Mouse (Mus musculus): ENCODE measurements around the gene Olfr767.
A peak's percentile ranks its signal among the peaks of the same experiment; 100 is the strongest.
"Not testable (repeated sequence)": the region's sequence is repeated elsewhere in the genome, so short reads cannot be mapped to it uniquely, and the experiment has no call there.

The Olfr767 gene

DNA sequence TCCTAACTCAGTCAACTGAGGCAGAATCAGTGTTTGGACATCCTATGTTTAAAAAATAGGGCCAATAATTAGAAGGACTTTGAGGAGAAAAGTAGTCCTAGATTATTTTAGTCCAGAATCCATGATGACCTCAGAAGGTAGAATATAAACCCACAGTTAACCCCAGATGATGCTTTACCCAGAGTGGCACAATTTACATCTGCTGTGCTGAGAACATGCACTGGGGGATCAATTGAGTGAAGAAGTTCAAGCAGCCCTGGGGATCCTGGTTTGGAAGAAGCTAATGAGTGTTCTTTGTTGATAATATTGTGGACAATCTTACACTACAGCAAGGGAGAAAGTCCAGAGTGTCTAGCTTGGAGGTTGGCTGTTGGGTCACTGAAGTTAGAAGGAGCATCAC, at the start of gene Olfr767:
TSS of gene Olfr767 (minus strand) at position 101 of the 400 bp plus-strand sequence.
- DNase-seq (ENCODE audit: low read depth, low spot score), result not testable (repeated sequence)

GRCm38 (mm10) chr10:129117761-129118160, 35.1 kb upstream of the Olfr767 start, which contains the start of gene Olfr769:
Gene Olfr769, minus strand, starts transcription at chr10:129117861.
- no peak for DNase-seq (ENCODE audit: low read depth, low spot score)

DNA sequence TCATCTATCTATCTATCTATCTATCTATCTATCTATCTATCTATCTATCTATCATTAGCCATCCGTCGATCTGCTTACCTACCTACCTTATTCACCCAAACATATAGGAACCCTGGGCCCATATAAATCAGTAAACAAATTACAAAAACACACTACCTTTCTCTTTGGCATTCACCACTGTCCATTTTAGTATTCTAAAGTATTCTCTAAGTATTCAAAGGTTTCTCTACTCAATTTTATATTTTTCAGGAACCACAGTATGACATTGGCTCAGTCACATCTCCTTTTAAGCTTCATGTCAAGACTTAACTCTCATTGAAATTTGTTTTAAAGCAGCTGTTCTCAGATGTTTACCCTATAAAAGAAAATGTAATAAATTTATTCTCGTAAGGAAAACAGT, 32.4 kb upstream of the Olfr767 start:
- DNase-seq (ENCODE audit: low read depth, low spot score), result no peak

DNA sequence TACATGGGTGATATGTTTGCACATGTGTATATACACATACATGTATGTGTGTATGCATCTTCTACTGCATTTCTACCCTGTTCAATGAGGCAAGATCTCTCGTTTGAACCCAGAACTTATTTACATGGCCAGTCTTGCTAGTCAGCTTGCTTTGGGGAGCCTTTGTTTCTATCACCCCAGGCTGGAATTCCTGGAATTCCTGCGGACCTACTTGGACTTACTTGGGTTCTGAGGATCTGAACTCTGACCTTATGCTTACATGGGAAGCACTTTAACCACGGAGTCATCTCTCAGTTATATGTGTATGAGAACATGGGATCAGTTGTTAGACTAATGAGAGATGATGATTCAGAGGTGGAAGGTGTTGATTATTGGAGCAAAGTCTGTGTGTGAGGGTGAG, 18.5 kb upstream of the Olfr767 start:
- DNase-seq (ENCODE audit: low read depth, low spot score), result no peak

DNA sequence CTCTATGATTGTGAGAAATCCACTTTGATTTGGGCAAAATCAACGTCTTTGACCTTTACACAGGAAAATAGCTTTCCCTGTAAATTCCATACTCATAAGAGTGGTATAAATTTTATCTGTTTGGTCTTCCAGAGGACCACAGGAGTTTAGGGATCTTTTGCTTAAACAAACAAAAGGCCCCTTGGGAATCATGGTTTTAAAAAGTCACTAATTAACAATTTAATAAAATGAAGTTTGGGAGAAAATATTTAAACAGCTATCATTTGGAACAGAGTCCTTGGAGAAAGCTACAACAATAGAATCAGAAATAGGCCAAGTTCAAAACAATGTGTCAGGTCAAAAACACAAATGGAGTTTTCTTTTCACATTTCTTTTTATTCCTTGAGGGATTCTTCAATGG, 16.6 kb upstream of the Olfr767 start, which contains the start of gene Olfr768:
TSS of gene Olfr768 (minus strand) at position 101 of the 400 bp plus-strand sequence.
- DNase-seq (ENCODE audit: low read depth, low spot score), result no peak

- DNase-seq (ENCODE audit: low read depth, low spot score), result no peak
These were observed 13.8 kb downstream of the Olfr767 start, which contains the start of gene Olfr766-ps1 for GRCm38 (mm10) chr10:129068877-129069276. Gene Olfr766-ps1, minus strand, starts transcription at chr10:129068977.

- not testable (repeated sequence) for DNase-seq (ENCODE audit: low read depth, low spot score)
These were observed 32.8 kb downstream of the Olfr767 start, which contains the start of gene Olfr765 for GRCm38 (mm10) chr10:129049898-129050297. Gene Olfr765, minus strand, starts transcription at chr10:129049998.

DNA sequence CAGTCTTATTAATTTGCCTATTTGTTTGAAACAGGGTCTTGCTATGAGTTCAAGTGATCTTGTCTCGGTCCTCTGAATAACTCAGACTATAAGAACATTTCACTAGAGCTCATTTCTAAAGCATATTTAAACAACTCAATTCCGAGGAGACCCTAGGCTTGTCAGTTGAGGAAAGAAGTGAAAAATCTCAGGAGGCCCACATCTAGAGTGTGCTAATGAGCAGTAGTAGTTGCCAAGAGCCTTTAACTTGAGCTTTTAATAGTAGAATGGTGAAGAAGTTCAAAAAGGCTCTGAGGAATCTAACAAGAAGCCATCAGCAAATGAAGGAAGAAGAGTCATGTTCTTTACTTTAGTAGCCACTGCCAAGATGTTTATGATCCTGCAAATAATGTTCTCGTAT, 42.9 kb downstream of the Olfr767 start, which contains the start of gene Olfr764-ps1:
TSS of gene Olfr764-ps1 (minus strand) at position 101 of the 400 bp plus-strand sequence.
- DNase-seq (ENCODE audit: low read depth, low spot score), result no peak

DNA sequence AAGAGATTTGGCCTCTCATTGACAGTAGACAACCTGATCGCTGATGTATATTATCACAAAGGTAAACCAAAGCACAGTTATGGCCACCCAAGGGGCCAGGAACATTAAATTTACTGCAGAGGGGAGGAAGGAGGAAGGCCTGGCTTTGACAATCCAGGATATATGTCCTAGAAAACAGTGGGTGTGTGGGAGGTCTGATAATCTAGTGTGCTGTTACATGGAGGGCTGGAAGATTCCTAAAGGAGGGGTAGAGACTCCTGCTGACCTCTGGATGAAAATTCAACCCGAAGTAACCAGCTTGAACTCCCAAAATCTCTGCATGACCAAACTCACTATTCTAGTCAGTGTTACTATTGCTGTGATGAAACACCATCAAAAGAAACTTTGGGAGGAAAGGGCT, 54.4 kb downstream of the Olfr767 start:
- DNase-seq (ENCODE audit: low read depth, low spot score), result no peak

DNA sequence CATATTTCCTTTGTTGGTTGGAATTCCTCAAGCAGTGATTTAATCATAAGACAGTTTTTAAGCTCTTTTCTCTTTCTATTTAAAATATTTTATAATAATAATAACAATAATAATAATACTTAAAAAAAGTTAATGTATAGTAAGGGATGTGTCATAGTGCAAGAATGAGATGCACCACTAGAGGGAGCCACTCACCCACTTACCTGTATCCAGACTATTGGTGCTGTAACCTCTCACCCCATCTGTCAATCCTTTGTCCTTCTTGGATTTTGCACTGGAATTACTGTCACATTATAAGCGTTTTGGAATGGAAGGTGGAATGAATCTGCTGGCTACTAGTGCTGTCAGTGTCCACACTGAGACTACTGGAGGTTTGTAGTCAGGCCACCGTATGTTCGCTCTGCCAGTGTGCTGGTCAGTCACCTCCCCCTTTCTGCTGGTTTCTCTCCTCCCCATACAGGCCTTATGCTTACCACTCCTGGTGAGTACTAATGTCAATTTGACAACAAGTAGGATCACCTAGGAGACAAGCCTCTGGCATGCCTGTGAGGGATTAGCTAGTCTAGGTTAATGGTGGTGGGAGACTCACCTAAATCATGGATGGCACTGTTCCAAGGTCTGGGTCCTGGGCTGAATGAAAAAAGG, 56.6 kb downstream of the Olfr767 start:
- peak; percentile 20 for DNase-seq (ENCODE audit: low read depth, low spot score)

Measured in embryo, embryonic 11.5 days (tissue).